Mouse (Mus musculus) layer of hippocampus, adult 9-10 months (tissue): ENCODE measurements around the gene Ccdc141.

Experiments used
- DNase-seq: peaks from one replicate; pipeline ENCODE4 v3.0.0; 2022; ENCODE audit warnings: low spot score

Ccdc141 gene

DNA sequence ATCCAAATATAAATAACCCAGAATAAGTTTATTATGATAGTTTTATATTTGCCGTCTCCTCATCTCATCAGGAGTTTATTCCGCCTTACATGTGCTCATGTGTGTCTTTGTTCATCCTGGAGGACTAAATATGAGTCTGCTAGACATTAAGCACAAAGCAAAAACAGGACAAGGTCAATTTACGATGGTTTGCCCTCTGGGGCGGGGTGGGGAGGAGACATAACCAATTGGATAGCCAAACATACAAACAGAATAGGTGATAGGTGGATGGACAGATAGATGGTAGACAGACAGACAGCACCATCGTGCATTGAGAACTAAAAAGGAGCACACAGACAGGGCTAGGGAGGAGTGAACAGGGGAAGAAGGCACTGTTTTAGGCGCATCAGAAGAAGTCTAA, 3.4 kb upstream of the Ccdc141 start:
- no peak for DNase-seq

DNA sequence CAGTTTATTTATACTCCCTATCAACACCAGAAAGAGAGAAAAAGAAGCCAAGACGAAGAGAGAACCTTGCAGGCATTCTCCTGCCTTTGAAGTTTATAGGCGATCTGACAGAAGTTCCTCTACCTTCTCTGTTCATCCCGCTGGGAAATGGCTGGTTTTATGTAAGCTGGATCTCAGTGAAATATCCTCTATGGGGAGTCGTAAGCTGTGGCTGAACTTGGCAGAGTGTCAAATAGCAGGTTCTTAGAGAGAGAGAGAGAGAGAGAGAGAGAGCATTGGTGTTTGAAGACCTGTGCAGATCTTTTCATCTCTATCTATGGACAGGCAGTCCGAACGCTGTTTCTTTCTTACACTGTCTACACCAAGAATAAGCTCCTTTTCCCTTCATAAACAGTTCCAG, 2.9 kb upstream of the Ccdc141 start:
- no peak for DNase-seq

DNA sequence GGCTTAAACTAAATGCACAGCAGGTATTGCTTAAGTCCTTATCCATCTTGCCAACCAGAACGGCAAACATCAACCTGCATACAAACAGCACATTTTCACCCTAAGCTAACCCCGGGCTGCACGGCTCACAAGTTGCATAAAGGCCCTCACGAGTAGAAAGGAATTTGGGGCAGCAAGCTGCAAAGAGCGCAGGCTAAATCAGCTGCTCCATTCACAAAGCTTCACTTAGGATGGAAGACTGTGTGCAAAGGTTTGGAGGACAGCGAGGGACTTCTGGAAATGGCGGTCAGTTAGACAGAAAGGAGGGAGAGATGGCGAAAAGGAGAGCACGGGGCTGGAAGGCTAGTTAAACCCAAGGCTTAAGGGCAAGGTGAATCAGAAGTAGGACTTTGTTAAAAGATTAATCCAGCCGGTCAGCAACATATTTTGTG, 1.8 kb upstream of the Ccdc141 start:
- DNase-seq: no peak

DNA sequence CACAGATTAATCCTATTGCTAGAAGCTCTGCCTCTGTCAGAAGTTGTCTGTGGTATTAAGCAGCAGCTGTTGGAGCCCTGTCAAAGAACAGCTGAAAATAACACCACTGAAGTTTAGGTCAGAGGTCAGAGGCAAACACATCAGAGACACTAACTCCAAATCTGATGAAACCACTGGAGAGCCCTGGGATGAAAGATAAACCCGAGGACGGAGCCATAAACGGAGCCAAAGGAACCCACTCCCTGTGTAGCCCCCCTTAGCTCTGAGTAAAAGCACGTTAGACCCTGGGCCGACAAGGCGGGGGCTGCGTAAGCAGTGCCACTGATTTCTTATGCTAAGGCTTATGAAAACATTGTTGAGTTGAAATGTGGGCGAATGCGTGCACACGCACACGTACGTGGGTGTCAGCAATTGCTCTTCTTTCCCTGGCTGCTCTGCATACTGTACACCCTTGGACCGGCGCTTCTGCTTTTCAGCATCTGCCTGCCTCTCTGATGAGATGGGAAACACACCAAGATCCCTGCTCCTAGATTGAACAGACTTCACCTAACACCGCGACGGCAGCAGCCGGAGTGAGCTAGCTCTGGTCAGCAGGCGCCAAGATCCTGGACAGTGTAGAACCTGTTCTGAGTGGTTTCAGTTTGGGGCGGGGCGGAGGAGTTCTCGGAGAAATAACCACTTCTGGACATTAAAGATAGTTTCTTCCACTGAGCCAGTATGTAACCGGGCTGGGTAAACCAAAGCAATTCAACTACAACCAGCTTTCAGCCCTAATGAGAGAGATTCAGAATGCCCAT, 1.2 kb upstream of the Ccdc141 start:
- no peak for DNase-seq

DNA sequence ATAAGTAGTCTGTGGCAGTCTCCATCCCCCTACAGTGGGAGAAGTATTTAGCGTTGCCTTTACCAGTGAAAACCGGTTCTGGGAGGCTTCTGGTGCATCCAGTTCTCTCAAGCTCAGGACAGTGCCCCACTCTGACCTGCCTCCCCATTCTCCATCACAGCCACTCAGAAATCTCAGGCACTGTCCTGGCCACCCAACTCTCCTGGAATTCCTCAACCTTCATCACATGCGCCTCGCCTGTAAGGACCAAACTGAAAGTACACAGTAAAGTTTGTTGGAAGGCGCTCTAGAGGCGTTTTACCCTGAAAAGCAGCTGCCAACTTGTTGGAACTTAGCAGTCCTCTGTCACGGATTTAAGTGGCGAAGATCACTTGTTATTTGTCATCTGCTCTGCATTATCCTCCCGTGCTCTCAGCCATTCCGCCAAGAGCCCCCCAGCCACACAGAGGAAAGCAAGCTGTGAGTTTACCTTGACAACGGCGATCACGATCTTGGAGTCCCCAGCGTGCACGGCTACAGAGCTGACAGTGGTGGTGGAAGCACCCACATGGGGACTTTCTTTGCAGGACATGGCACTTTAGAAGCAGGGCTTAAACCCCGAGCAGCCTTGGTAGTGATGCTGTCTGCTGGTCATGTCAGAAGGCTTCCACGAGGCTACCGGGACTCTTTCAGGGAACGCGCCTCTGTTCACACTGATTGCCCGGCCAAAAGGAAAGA, 362 bp downstream of the Ccdc141 start:
- no peak for DNase-seq

DNA sequence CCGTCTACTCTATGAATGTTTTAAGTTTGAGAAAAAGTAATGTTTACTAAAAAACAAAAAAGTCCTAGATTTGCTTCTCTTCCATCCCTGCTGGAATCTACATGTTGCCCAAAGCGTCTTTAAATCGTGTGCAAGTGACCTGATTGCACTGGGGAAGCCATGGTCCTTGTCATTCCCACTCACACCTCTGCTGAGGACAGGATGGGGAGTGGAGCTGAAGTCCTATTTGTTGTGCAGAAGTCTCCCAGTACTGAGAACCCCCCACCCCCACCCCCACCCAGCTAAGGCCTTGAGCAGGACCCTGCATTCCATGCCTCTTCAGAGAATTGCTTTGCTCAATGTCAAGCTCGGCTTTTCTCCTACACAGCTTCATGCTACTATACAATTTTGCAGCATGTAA, 1.2 kb downstream of the Ccdc141 start:
- DNase-seq: no peak

DNA sequence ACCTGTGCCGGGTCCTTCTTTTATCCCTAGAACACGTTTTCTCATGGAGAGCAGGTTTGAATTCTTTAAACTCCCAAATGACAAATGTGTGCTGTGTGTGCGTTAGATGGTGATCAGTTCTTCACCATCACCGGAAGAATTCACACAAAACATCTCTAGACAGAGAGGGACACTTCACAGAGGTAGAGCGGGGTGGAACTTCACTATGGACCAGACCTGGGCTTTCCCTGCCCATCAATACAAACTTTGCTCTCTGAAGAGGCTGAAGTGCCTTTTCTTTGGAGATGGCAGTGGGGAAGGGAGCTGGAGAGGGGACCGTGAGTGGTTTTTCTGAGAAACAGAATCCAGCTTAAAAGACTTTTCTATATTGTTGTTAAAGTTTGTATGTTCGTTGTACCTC, 1.7 kb downstream of the Ccdc141 start:
- no peak for DNase-seq

DNA sequence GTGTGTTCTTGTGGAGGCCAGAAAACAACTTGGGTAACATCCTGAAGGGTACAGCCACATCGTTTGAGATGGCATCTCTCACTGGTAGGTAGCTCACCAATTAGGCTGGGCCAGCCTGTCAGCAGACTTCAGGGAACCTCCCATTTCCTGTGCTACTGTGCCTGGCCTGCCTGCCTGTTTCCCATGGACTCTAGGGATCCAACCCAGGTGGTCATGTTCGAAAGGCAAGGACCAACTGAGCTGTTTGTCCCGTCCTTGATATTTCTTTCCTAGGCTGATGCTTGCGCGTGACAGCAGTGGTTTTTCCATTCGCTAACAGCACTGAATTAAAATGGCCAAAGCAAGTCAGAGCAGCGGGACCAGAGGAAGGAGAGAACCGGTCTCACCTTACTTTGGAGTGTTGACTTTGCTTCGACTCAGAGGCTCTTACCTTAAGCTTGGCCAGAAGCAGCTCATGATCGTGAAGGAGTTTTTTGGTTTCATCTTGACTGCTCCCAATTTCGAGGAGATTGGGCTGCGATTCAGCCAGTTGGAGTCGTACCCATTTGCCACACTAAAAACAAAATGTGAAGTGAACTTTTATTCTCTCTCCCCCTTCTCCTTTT, 2.3 kb downstream of the Ccdc141 start:
- no peak for DNase-seq

DNA sequence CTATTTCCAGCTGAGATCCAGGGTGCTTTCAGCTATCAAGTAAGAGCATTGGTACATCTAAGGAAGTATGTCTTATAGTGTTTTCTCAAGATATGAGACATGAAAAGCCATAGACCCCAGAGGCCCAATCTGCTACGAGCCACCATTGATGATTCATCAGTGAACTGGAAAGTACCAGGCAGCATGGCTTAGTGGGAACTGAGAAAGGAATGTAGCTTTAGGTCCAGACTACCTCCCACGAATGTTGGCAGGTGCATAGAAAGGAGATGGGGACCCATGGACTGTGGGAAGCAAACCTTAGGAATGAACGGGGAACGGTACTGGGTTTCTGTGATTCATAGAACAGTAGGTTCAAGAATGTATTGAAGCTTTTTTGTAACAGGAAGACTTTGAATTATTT, 4.1 kb downstream of the Ccdc141 start:
- no peak for DNase-seq

DNA sequence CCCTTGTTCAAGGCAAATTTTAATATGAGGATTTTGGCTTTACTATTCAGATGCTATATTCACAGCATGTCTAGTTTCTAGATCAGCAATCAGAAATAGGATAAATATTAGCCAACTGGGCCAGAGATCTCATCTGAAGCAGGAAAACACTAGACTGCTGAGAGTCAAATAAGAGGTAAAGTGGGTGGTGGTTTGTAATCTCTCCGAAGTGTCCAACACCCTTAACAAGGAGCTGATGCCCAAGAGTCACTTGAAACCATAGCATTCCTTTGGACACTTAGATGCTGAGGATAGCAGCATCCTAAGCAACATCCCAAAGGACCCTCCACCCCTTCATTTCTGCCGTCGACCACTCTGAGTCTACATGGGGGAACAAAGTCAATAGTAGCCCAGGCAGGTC, 5.8 kb downstream of the Ccdc141 start:
- DNase-seq: no peak

DNA sequence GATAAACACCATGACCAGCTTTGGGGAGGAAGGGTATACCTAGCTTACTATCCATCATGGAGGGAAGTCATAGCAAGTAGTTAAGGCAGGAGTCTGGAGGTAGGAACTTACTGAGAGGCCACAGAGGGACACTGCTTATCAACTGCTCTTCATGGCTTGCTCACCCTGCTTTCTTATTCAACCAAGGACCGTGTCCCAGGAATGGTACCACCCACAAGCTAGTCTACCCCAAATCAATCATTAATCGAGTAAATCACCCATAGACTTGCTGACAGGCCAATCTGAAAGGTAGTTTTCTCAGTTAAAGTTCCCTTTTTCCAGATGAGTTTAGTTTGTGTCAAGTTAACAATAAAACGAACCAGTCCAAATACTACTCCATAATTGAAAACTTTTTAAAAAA, 7.1 kb downstream of the Ccdc141 start:
- no peak for DNase-seq

DNA sequence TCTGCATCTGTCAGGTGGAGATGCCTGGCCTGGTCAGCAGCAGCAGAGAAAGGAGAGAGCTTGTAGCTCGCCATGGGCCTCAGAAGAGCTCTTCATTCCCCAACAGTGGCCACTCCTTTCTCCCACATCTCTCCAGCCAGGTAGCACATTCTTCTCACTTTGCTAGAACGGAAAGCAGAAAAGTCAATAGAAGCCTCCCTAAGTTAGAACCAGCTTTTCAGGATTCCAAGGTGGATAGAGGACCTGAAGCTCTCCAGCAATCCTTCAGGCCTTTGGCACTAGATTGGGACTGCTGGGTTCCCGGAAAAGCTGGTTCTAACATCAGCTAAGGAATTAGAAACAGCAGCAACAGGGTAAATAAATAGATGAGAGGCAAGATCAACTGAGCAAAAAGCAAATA, 8.3 kb downstream of the Ccdc141 start:
- DNase-seq: no peak

DNA sequence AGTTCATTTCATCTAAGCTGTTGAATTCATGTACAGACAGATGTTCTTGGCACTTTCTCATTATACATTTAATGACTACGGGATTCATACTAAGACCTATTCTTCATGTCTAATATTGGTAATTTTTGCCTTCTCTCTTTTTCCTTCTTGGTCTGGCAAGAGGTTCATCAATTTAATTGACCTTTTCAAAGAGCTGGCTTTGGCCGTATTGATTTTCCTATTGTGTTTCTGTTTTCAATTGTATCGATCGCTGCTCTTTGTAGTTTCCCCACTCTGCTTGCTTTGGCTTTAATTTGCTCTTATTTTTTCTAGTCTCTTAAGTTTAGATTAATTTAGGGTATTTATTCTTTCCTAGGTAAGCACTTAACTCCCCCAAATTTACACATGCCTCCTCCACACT, 12.9 kb downstream of the Ccdc141 start:
- no peak for DNase-seq

DNA sequence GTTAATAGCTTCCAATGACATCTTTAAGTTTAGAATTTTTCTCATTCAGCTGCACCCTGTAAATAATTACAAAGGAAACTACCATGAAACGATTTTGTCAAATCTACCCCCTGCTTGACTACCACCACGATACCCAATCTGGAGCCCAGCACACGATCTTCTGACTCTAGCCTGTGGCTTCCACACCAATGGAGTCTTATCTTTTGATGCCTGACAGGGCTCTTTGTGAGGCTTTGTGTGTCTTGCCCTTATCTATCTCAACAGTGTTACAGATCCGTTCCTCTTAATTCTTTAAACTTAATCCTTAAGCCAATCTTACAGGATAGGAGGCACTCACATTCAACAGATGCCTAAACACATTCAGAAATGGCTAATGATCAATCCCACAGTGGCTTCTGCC, 16.4 kb downstream of the Ccdc141 start:
- no peak for DNase-seq

DNA sequence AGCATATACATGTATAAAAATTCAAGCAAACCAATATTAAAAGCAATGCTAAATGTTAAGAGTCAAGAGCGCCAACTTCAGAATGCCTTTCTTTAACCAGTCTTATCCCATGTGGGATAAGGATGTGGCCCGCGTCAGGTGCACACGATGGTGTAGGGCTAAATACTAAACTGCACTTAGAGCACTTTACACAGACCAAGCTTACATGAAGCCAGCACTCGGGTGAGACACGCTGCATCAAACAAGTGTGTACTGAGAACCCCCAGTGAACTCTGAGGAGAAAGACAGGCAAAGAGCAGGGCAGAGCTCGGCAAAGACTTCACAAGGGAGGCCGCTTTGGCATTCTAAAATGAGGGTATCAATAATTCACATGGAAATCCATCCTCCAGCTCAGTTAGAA, 19.2 kb downstream of the Ccdc141 start:
- no peak for DNase-seq

DNA sequence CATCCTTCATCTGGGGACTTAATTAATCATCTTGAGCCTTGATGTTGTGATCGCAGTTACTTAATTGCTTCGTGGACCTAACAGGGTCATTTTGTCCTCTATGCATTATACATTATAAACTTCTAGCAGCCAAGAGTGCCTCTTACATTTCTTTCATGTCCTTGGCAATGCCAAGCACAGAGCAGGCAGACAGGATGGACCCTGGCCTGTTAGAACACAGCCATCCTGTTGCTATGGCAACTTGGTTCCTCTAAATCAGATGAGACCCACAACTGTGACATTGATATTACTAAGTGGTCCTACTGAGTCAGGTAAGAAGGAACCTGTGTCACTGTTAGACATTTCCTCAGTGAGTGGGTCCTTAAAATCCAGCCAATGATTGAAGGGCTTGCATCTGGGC, 20.9 kb downstream of the Ccdc141 start:
- no peak for DNase-seq

DNA sequence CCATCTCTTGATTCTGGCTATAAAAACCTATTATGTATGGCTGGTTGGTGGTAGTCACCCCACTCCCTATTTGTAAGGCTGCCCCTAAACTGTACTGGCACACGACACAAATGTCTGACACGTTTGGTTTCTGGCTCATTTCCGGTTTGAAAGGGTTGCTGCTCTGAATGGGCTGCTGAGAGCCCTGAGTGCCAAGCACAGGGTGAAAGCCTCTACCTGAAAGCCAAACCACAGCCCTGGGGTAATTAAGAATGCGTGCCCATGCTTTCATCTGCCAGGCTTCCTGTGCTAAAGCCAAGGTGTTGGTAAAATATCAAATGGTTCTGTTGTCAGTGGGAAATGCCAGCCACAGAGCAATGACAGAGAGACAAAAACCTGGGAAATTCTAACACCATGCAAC, 22.2 kb downstream of the Ccdc141 start:
- no peak for DNase-seq

DNA sequence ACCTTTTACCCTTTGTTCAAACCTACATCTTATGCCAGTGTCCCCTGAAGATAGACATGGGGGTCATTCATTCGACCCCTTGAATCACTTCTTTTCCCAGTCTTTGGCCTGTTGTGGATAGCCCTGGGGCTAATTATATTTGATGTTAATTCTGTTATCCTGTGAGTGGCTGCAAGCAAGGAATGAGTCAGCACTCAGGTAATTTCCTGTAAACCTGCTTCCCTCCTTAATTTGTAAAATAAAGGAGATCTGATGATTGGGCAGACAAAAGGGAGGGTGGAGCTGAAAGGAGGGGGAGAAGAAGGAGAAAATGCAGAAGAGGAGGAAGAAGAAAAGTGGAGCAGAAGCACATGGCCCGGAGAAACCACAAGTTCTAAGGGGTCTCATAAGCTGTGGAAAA, 23.5 kb downstream of the Ccdc141 start:
- no peak for DNase-seq

DNA sequence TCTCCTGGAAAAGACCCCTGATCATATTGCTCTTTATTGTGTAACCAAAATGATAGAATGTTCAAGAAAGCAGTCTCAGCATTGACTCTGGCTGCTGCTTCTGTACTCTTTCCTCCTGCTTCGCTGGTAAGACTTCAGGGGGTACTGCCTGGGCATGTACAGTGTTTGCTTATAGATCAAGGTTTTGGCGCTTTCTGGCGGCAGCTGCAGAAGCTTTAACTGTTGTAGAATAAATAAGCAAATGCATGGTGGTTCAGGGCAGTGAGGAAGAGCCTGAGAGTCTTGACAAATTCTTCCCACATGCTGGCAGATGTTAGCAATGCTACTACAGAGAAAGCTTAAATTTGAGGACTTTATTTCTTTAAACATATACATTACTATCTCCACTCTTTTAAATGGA, 24.1 kb downstream of the Ccdc141 start:
- DNase-seq: no peak

DNA sequence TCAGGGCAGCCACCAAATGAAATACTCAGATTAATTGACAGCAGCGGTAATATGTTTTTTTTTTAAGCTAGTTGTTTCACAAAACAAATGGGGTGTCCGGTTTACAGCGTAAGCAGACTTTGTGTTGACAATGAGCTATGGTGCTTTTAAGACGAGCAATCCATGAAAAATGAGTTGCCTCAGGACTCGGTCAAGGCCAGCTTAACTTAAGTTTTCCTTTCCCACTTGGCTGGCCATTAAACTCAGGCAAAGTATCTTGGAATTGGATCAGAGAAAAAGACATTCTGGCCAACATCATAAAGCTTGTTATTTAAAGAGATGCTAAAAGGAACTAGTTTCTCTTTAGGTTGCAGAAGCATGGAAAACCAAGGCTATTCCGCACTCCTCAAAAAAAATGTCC, 26.9 kb downstream of the Ccdc141 start:
- DNase-seq: no peak

DNA sequence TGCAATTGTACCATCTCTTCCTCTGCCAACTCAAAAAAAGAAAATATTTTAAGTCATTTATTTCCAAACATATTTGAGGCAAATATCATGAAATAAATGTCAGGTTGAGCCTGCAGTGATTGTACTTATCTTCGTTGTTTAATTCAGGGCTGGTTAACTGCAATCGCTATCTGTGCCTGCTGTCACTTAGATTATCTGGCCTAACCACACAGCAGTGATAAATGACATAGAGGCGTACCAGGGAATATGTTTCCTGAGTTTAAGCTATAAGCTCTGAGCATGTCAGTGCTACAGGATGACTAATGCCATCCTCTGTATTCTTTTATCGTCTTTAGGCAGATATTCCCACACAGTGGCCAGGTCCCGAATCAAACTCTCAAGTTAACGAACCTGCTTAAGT, 31.6 kb downstream of the Ccdc141 start:
- no peak for DNase-seq

DNA sequence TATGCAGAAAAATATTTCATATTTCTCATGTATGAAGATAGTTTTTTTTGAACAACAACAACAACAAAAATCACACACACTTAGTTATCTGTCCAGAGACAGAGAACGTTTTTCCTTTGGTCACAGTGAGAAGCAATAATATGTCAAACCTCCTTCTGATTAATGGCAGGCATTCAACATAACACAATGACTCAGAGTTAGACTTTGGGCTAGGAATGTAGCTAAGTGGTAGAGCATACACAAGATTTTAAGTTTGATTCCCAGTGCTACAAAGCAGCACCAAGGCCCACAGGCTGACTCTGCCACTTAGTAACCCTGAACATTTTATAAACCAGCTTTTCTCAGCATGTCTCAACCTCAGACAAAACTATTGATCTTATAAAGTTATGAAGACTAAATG, 35.5 kb downstream of the Ccdc141 start:
- DNase-seq: no peak

DNA sequence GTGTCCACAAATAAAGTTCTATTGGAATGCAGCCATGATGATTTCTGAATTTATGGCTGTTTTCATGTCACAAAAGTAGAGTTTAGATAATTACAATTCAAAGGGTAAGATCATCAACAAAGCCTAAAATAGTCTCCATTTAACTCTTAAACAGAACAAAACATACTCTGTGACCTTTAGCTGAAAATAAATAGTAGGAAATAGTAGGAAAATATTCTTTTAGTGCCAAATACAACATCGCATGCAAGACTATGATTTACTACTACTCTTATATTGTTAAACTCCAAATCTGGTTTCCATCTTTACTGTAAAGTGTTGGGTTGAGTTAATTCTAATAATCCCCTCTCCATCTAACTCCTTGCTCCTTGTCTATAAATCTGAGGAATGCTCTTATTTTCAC, 37.0 kb downstream of the Ccdc141 start:
- DNase-seq: no peak

DNA sequence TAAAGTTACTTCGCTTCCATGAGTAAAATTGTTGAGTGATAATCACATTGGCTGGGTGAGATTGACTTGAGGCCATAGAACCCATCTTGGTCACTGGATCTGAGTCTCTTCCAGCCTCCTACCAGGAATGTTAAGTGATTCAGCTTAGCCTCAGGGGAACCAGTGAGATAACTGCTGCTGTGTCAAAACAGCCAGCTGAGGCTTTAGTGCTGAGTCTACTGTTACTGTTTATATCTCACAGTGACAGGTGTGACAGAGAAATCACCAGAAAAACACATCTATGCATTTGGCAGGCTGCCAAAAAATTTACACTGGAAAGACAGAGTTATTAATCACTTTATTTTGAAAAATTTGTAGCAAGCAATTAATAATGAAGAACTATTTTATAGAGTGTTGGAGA, 43.5 kb downstream of the Ccdc141 start:
- DNase-seq: no peak
